Mouse (Mus musculus): ENCODE data around the gene Timeless. TPM values are rescaled to one million over a fixed set of nuclear protein-coding genes. Genes with fewer than 3 reads are reported as not detected.
"Not testable (repeated sequence)": the region's sequence is repeated elsewhere in the genome, so short reads cannot be mapped to it uniquely, and the experiment has no call there.

Timeless gene
- total RNA-seq, 1 experiment from 2014 or later = 17.5 TPM

GRCm38 (mm10) chr10:128244121-128244520 is 12.3 kb downstream of the Timeless start:
- ATAC-seq (ENCODE audit: extremely low read depth, insufficient number of reproducible peaks, low FRiP score, poor library complexity, severe bottlenecking) = no peak

GRCm38 (mm10) chr10:128247020-128247732 is 15.3 kb downstream of the Timeless start:
- ATAC-seq (ENCODE audit: extremely low read depth, insufficient number of reproducible peaks, low FRiP score, poor library complexity, severe bottlenecking) = no peak

GRCm38 (mm10) chr10:128250565-128250964 is 18.7 kb downstream of the Timeless start:
- ATAC-seq (ENCODE audit: extremely low read depth, insufficient number of reproducible peaks, low FRiP score, poor library complexity, severe bottlenecking) = no peak

GRCm38 (mm10) chr10:128253677-128254255 is 21.9 kb downstream of the Timeless start, which contains the start of gene Apon:
TSS of gene Apon (plus strand) at chr10:128254096.
- ATAC-seq (ENCODE audit: extremely low read depth, insufficient number of reproducible peaks, low FRiP score, poor library complexity, severe bottlenecking) = no peak

- ATAC-seq (ENCODE audit: extremely low read depth, insufficient number of reproducible peaks, low FRiP score, poor library complexity, severe bottlenecking) = no peak
Observed at GRCm38 (mm10) chr10:128255925-128256324, 24.1 kb downstream of the Timeless start.

GRCm38 (mm10) chr10:128256328-128256727 is 24.5 kb downstream of the Timeless start:
- no peak for ATAC-seq (ENCODE audit: extremely low read depth, insufficient number of reproducible peaks, low FRiP score, poor library complexity, severe bottlenecking)

- ATAC-seq (ENCODE audit: extremely low read depth, insufficient number of reproducible peaks, low FRiP score, poor library complexity, severe bottlenecking) = peak; percentile 84
Observed at GRCm38 (mm10) chr10:128258953-128259352, 27.1 kb downstream of the Timeless start.

GRCm38 (mm10) chr10:128259946-128260345 is 28.1 kb downstream of the Timeless start:
- ATAC-seq (ENCODE audit: extremely low read depth, insufficient number of reproducible peaks, low FRiP score, poor library complexity, severe bottlenecking) = no peak

GRCm38 (mm10) chr10:128260376-128260775 is 28.5 kb downstream of the Timeless start:
- ATAC-seq (ENCODE audit: extremely low read depth, insufficient number of reproducible peaks, low FRiP score, poor library complexity, severe bottlenecking) = not testable (repeated sequence)

- no peak for ATAC-seq (ENCODE audit: extremely low read depth, insufficient number of reproducible peaks, low FRiP score, poor library complexity, severe bottlenecking)
Observed at GRCm38 (mm10) chr10:128262300-128262699, 30.4 kb downstream of the Timeless start.

GRCm38 (mm10) chr10:128263393-128264310 is 31.8 kb downstream of the Timeless start:
- ATAC-seq (ENCODE audit: extremely low read depth, insufficient number of reproducible peaks, low FRiP score, poor library complexity, severe bottlenecking) = peak; percentile 68

- ATAC-seq (ENCODE audit: extremely low read depth, insufficient number of reproducible peaks, low FRiP score, poor library complexity, severe bottlenecking) = no peak
Observed at GRCm38 (mm10) chr10:128268371-128268770, 36.5 kb downstream of the Timeless start, which contains the start of gene Apof. TSS of gene Apof (plus strand) at chr10:128268671.

GRCm38 (mm10) chr10:128269206-128269910 is 37.5 kb downstream of the Timeless start:
- ATAC-seq (ENCODE audit: extremely low read depth, insufficient number of reproducible peaks, low FRiP score, poor library complexity, severe bottlenecking) = no peak

GRCm38 (mm10) chr10:128270287-128270841 is 38.5 kb downstream of the Timeless start, which contains the start of gene Stat2:
TSS of gene Stat2 (plus strand) at chr10:128270559.
- peak; percentile 100 for ATAC-seq (ENCODE audit: extremely low read depth, insufficient number of reproducible peaks, low FRiP score, poor library complexity, severe bottlenecking)

- ATAC-seq (ENCODE audit: extremely low read depth, insufficient number of reproducible peaks, low FRiP score, poor library complexity, severe bottlenecking) = no peak
Observed at GRCm38 (mm10) chr10:128270866-128271265, 39.0 kb downstream of the Timeless start.

GRCm38 (mm10) chr10:128271883-128272282 is 40.0 kb downstream of the Timeless start:
- no peak for ATAC-seq (ENCODE audit: extremely low read depth, insufficient number of reproducible peaks, low FRiP score, poor library complexity, severe bottlenecking)

GRCm38 (mm10) chr10:128272819-128273439 is 41.1 kb downstream of the Timeless start:
- not testable (repeated sequence) for ATAC-seq (ENCODE audit: extremely low read depth, insufficient number of reproducible peaks, low FRiP score, poor library complexity, severe bottlenecking)

- not testable (repeated sequence) for ATAC-seq (ENCODE audit: extremely low read depth, insufficient number of reproducible peaks, low FRiP score, poor library complexity, severe bottlenecking)
Observed at GRCm38 (mm10) chr10:128275374-128275773, 43.5 kb downstream of the Timeless start.

Measured in neutrophil, adult 5-6 weeks (primary cell).